Mouse (Mus musculus) heart, embryonic 12.5 days (tissue): ENCODE results near the gene Tspan31. TPM values are rescaled to one million over a fixed set of nuclear protein-coding genes. Genes with fewer than 3 reads are reported as not detected.

Experiments
- ATAC-seq: fragments of 200-750 bp; cut with Nextera tagmentation; 2 replicates; pipeline ENCODE4 v1.8.0; 2017; ENCODE audit warnings: moderate TSS enrichment, moderate library complexity; ENCODE audit not compliant: insufficient number of reproducible peaks, low FRiP score
- H3K27ac ChIP-seq: fragments of 300-500 bp; sonication (generic); 2 replicates; pipeline ENCODE4 v1.5.1; 2016; ENCODE audit warnings: mild to moderate bottlenecking, moderate library complexity; ENCODE audit not compliant: poor library complexity, severe bottlenecking
- H3K27me3 ChIP-seq: fragments of 300-500 bp; sonication (generic); replicated peaks from 2 replicates; pipeline ENCODE4 v1.6.1; 2016; ENCODE audit warnings: mild to moderate bottlenecking, moderate library complexity
- H3K36me3 ChIP-seq: fragments of 300-500 bp; sonication (generic); 2 replicates; pipeline ENCODE4 v1.6.1; 2016; ENCODE audit warnings: mild to moderate bottlenecking, moderate library complexity
- H3K4me1 ChIP-seq: fragments of 300-500 bp; sonication (generic); replicated peaks from 2 replicates; pipeline ENCODE4 v1.6.1; 2016; ENCODE audit warnings: mild to moderate bottlenecking
- H3K4me2 ChIP-seq: fragments of 300-500 bp; sonication (generic); 2 replicates; pipeline ENCODE4 v1.6.1; 2016; ENCODE audit warnings: mild to moderate bottlenecking, moderate library complexity
- H3K4me3 ChIP-seq: fragments of 300-500 bp; sonication (generic); 2 replicates; pipeline ENCODE4 v1.5.1; 2016; ENCODE audit warnings: mild to moderate bottlenecking
- H3K9ac ChIP-seq: fragments of 300-500 bp; sonication (generic); 2 replicates; pipeline ENCODE4 v1.6.1; 2016; ENCODE audit warnings: mild to moderate bottlenecking, moderate library complexity
- H3K9me3 ChIP-seq: fragments of 300-500 bp; sonication (generic); replicated peaks from 2 replicates; pipeline ENCODE4 v1.6.1; 2016; ENCODE audit warnings: mild to moderate bottlenecking, moderate library complexity
- WGBS: fragments of 180-500 bp; shearing (Covaris S2); methylation state at CpG from one replicate; pipeline ENCODE4 v1.1.7; 2016; 5-methylcytosine and 5-hydroxymethylcytosine counted together
- polyA plus RNA-seq: library from polyadenylated mRNA; unstranded; fragments of >200 nt; fragmentation: Nextera tagmentation; extraction: Ambion mirVana; gene quantifications from 2 replicates; pipeline ENCODE4 v1.2.1, GENCODE M21; 2016

The Tspan31 gene
- 119 and 124 TPM in 2 replicates for polyA plus RNA-seq

- H3K9ac ChIP-seq = peak within 1 kb of the TSS; percentile 90
- peaks cover 34% of the 10 kb centered on the region for H3K36me3 ChIP-seq
- H3K27ac ChIP-seq = peak within 1 kb of the TSS; percentile 91
- H3K4me3 ChIP-seq = peak within 1 kb of the TSS; percentile 86
- 2% methylated on average over 36 of the region's 36 CpGs for WGBS
- H3K4me2 ChIP-seq = peak within 1 kb of the TSS; percentile 87
- peaks cover 8% of the 10 kb centered on the region for H3K27me3 ChIP-seq
- ATAC-seq = peak; percentile 88
- H3K4me1 ChIP-seq = peaks cover 23% of the 10 kb centered on the region
- H3K9me3 ChIP-seq = no peaks in the 10 kb centered on the region
Observed at GRCm38 (mm10) chr10:127070190-127071121, at the start of gene Tspan31. TSS of gene Tspan31 (minus strand) at chr10:127070264.

DNA sequence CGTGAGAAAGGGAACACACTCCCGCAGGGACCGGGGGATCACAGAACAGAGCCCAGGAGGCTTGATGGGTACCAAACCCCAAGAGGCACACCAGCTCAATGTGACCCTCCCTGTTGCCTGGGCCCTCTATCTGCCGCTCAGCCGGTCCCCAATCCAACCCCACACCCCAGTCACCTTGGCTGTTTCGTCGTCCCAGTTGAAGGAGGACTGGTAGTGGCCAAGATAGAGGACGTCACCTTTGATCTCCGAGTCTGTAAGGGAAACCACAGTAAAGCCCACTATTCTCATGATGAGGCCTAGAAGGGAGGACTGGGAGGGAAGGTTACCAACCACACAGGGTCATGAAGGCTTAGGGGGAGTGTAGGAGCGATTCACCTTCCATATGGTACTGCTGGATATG, 49.2 kb upstream of the Tspan31 start:
- Histone ChIP-seq H3K27me3 (no peaks in the 10 kb centered on the region), H3K4me3 (no peak overlapping the region), H3K4me1 (peaks cover 16% of the 10 kb centered on the region), H3K27ac (no peak overlapping the region), H3K4me2 (no peak overlapping the region), H3K9me3 (no peaks in the 10 kb centered on the region), H3K9ac (no peak overlapping the region), H3K36me3 (peaks cover 42% of the 10 kb centered on the region)
- no peak for ATAC-seq
- WGBS = 84% methylated on average over 10 of the region's 10 CpGs

- peaks cover 16% of the 10 kb centered on the region for H3K4me1 ChIP-seq
- no peak overlapping the region for H3K27ac ChIP-seq
- H3K36me3 ChIP-seq = peaks cover 42% of the 10 kb centered on the region
- no peak for ATAC-seq
- H3K9ac ChIP-seq = no peak overlapping the region
- H3K4me3 ChIP-seq = no peak overlapping the region
- WGBS = 86% methylated on average over 11 of the region's 11 CpGs
- no peaks in the 10 kb centered on the region for H3K9me3 ChIP-seq
- H3K4me2 ChIP-seq = no peak overlapping the region
- H3K27me3 ChIP-seq = no peaks in the 10 kb centered on the region
Observed at GRCm38 (mm10) chr10:127118470-127118869, 48.4 kb upstream of the Tspan31 start.

- ATAC-seq = no peak
- Histone ChIP-seq H3K4me1 (peaks cover 2% of the 10 kb centered on the region), H3K4me2 (no peak overlapping the region), H3K9me3 (no peaks in the 10 kb centered on the region), H3K27me3 (no peaks in the 10 kb centered on the region), H3K9ac (no peak overlapping the region), H3K4me3 (no peak overlapping the region), H3K36me3 (peaks cover 48% of the 10 kb centered on the region), H3K27ac (no peak overlapping the region)
- WGBS = 76% methylated on average over 2 of the region's 2 CpGs
Observed at GRCm38 (mm10) chr10:127115068-127115467, 45.0 kb upstream of the Tspan31 start.

DNA sequence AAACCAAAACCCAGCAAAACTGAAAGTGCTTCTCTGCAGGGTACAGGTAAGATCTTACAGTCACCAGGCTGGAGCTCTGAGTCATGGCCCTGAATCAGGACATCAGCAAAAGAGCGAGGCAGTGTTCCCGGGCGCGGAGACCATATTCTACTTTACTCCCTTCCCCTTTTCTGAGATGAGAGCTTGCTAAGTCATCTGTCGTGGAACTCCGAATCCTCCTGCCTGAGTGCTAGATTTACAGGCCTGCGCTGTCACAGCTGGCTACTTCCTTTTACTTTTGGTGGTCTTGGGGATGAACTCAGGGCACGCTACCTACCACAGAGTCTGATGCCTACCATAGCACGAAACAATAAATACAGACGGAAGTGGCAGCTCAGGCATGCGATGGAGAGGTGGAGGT, 44.3 kb upstream of the Tspan31 start:
- Histone ChIP-seq H3K4me3 (no peak overlapping the region), H3K27ac (no peak overlapping the region), H3K4me1 (no peaks in the 10 kb centered on the region), H3K36me3 (peaks cover 47% of the 10 kb centered on the region), H3K27me3 (no peaks in the 10 kb centered on the region), H3K9ac (no peak overlapping the region), H3K9me3 (no peaks in the 10 kb centered on the region), H3K4me2 (no peak overlapping the region)
- 90% methylated on average over 11 of the region's 11 CpGs for WGBS
- no peak for ATAC-seq

DNA sequence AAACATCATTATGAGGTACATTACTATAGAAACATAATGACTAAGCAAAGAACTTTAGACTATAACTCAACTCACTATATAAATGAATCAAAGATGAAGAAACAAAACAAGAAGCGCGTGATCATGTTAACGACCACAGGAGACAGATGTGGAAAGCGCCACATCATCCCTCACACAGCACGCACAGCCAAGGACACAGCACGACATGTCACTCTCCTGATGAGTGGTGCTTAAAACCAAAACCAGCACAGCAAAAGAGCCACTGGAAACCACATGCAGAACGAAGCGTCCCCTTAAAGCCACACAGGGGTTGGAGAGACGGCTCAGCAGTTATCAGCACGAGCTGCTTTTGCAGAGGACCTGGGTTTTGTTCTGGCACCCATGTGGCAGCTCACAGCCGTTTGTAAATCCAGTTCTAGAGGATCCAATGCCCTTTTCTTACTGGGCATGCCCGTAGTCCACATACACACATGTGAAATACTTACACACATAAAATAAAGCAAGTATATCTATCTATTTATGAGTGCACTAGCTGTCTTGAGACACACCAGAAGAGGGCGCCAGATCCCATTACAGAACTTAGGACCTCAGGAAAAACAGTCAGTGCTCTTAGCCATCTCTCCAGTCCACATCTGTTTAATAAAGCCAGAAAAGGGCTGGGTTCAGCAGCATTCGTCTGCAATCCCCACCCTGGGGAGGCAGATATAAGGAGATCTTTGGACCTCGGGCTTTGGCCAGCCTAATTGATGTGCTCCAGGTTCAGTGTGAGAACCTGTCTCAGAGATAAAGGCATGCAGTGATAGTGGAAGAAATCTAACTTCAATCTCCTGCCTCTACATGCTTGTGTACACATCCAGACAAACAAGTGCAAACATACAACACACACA, 41.2 kb upstream of the Tspan31 start:
- Histone ChIP-seq H3K9ac (no peak overlapping the region), H3K36me3 (peaks cover 19% of the 10 kb centered on the region), H3K9me3 (no peaks in the 10 kb centered on the region), H3K4me1 (no peaks in the 10 kb centered on the region), H3K27ac (no peak overlapping the region), H3K27me3 (no peaks in the 10 kb centered on the region), H3K4me2 (no peak overlapping the region), H3K4me3 (no peak overlapping the region)
- no peak for ATAC-seq
- WGBS = 83% methylated on average over 15 of the region's 15 CpGs

DNA sequence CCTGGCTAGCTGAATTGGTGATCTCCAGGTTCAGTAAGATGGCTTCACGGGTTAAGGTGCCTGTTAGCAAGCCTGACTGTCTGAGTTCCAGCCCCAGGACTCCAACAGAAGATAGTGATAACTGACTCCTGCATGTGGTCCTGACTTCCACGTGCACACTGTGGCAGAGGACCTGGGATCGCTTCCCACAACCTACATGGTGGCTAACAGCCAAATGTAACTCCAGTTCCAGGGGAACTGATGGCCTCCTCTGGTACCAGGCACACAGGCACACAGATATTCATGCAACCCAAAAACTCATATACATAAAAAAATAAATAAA, 38.2 kb upstream of the Tspan31 start:
- no peak overlapping the region for H3K4me3 ChIP-seq
- peaks cover 13% of the 10 kb centered on the region for H3K36me3 ChIP-seq
- no peaks in the 10 kb centered on the region for H3K9me3 ChIP-seq
- H3K9ac ChIP-seq = no peak overlapping the region
- ATAC-seq = no peak
- no peak overlapping the region for H3K27ac ChIP-seq
- no peaks in the 10 kb centered on the region for H3K27me3 ChIP-seq
- H3K4me1 ChIP-seq = no peaks in the 10 kb centered on the region
- H3K4me2 ChIP-seq = no peak overlapping the region
- WGBS = 63% methylated on average over 3 of the region's 3 CpGs

GRCm38 (mm10) chr10:127107563-127108261, 37.6 kb upstream of the Tspan31 start:
- Histone ChIP-seq H3K9ac (no peak overlapping the region), H3K9me3 (no peaks in the 10 kb centered on the region), H3K27ac (no peak overlapping the region), H3K4me1 (no peaks in the 10 kb centered on the region), H3K4me3 (no peak overlapping the region), H3K36me3 (peaks cover 13% of the 10 kb centered on the region), H3K27me3 (no peaks in the 10 kb centered on the region), H3K4me2 (no peak overlapping the region)
- 82% methylated on average over 16 of the region's 16 CpGs for WGBS
- no peak for ATAC-seq

DNA sequence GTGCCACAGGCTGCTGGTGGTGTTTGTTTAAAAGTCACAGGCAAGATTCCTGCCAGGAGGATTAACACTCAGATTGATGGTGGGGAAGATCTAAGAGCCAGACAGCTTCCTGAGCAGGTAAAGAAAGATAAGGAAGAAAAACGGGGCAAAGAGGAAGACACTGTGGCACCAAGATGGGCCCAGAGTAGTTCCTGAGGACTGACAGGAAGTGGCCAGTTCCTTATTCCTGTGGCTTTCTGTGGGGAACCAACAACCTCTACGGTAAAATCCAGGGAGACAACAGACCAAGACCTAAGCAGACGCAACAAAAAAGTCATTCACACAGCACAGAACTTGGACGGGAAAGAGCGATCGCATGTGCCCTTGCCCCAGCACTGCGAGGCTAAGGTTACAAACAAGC, 33.6 kb upstream of the Tspan31 start:
- no peak overlapping the region for H3K4me3 ChIP-seq
- no peak for ATAC-seq
- H3K27ac ChIP-seq = no peak overlapping the region
- peaks cover 20% of the 10 kb centered on the region for H3K36me3 ChIP-seq
- H3K4me2 ChIP-seq = no peak overlapping the region
- no peaks in the 10 kb centered on the region for H3K27me3 ChIP-seq
- no peaks in the 10 kb centered on the region for H3K9me3 ChIP-seq
- H3K4me1 ChIP-seq = no peaks in the 10 kb centered on the region
- no peak overlapping the region for H3K9ac ChIP-seq
- WGBS = 60% methylated on average over 7 of the region's 7 CpGs

- H3K9me3 ChIP-seq = no peaks in the 10 kb centered on the region
- no peaks in the 10 kb centered on the region for H3K4me1 ChIP-seq
- no peak overlapping the region for H3K27ac ChIP-seq
- 80% methylated on average over 6 of the region's 6 CpGs for WGBS
- H3K4me3 ChIP-seq = no peak overlapping the region
- no peak for ATAC-seq
- H3K36me3 ChIP-seq = peaks cover 45% of the 10 kb centered on the region
- H3K9ac ChIP-seq = no peak overlapping the region
- H3K27me3 ChIP-seq = 0 out of 2 replicates have a peak, but pooled peaks cover 2% of the 10 kb centered on the region
- H3K4me2 ChIP-seq = no peak overlapping the region
Observed at GRCm38 (mm10) chr10:127101151-127101550, 31.1 kb upstream of the Tspan31 start.

GRCm38 (mm10) chr10:127100414-127100813, 30.4 kb upstream of the Tspan31 start:
- no peak overlapping the region for H3K4me3 ChIP-seq
- H3K4me1 ChIP-seq = no peaks in the 10 kb centered on the region
- ATAC-seq = no peak
- H3K36me3 ChIP-seq = peaks cover 46% of the 10 kb centered on the region
- no peak overlapping the region for H3K27ac ChIP-seq
- no peaks in the 10 kb centered on the region for H3K9me3 ChIP-seq
- no peak overlapping the region for H3K4me2 ChIP-seq
- 0 out of 2 replicates have a peak, but pooled peaks cover 2% of the 10 kb centered on the region for H3K27me3 ChIP-seq
- H3K9ac ChIP-seq = no peak overlapping the region
- 73% methylated on average over 8 of the region's 8 CpGs for WGBS
